Comparison of ENCODE assay signal across 26 mouse cellular contexts in the genomic region with DNA sequence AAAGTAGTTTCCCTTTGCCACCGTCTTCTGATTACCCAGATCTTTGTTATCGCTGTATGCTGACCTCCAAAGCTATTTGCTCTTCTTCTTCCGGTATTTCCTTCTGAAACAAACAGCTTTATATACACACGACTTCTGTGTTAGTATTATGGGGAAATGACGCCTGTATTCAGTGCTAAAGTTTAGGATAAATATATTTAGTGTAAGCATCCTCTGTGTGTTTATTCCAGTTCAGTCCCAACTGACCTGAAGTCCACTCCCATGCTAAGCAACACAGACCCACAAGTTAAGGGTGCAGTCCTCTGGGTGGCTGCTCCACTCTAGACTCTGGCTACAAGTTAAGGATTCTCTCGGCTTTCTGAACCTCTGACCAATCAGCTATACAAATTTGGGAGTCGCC.
"Had no signal": no experiment of that assay in that cellular context is flagged by ENCODE, and none has a peak within 500 bp of the region (broad histone marks: within the 10 kb centered on the region; RNA-seq: fewer than 3 reads in every experiment).

No protein-coding gene starts in this region.

- H3K4me2 ChIP-seq: heart, embryonic 12.5 days; hindbrain, embryonic 12.5 days; hindbrain, embryonic 14.5 days; intestine, embryonic 15.5 days; kidney, embryonic 15.5 days; limb, embryonic 12.5 days had no signal

- H3K9me3 ChIP-seq: heart, embryonic 10.5 days; heart, embryonic 12.5 days; hindbrain, embryonic 10.5 days; hindbrain, embryonic 12.5 days; intestine, embryonic 15.5 days; kidney, embryonic 15.5 days; limb, embryonic 10.5 days; limb, embryonic 12.5 days had no signal

- H3K27me3 ChIP-seq: heart, embryonic 12.5 days; hindbrain, embryonic 12.5 days; intestine, embryonic 15.5 days; kidney, embryonic 15.5 days; limb, embryonic 12.5 days had no signal

- H3K27ac ChIP-seq: gastrocnemius, adult 2 months; heart, embryonic 10.5 days; hindbrain, embryonic 10.5 days; hindbrain, embryonic 12.5 days; hindbrain, embryonic 14.5 days; intestine, embryonic 15.5 days; kidney, embryonic 15.5 days; kidney, postnatal 0 days; limb, embryonic 10.5 days; limb, embryonic 12.5 days had no signal

- H3K9ac ChIP-seq: heart, embryonic 12.5 days; hindbrain, embryonic 12.5 days; hindbrain, embryonic 14.5 days; intestine, embryonic 15.5 days; kidney, embryonic 15.5 days; limb, embryonic 12.5 days had no signal

- ATAC-seq: hindbrain, embryonic 16.5 days; inflammation-experienced regulatory T-cells, adult 6 months; intestine, embryonic 15.5 days; intestine, postnatal 0 days had no signal

- H3K4me1 ChIP-seq: hindbrain, embryonic 12.5 days; intestine, embryonic 15.5 days; kidney, embryonic 15.5 days; limb, embryonic 10.5 days; limb, embryonic 12.5 days had no signal

- H3K4me3 ChIP-seq: gastrocnemius, adult 2 months; heart, embryonic 10.5 days; heart, embryonic 12.5 days; hindbrain, embryonic 10.5 days; hindbrain, embryonic 12.5 days; intestine, embryonic 15.5 days; kidney, embryonic 15.5 days; limb, embryonic 10.5 days; limb, embryonic 12.5 days had no signal

- DNase-seq: gastrocnemius, adult 2 months; gastrocnemius, postnatal 10 days; gastrocnemius, postnatal 25 days; heart, adult 18-20 months; heart, postnatal 10 days; heart, postnatal 4 days; kidney, adult 2 months; kidney, adult 9 months; kidney, postnatal 14 days; kidney, postnatal 4 days; layer of hippocampus, adult 9-11 months; layer of hippocampus, postnatal 36 days; liver had no signal
